Mouse (Mus musculus) heart, embryonic 16.5 days (tissue): ENCODE data around the gene Gm2056. TPM values are rescaled to one million over a fixed set of nuclear protein-coding genes. Genes with fewer than 3 reads are reported as not detected.

Experiments
- polyA plus RNA-seq: library from polyadenylated mRNA; unstranded; fragments of >200 nt; fragmentation: Nextera tagmentation; extraction: Ambion mirVana; gene quantifications from 2 replicates; pipeline ENCODE4 v1.2.1, GENCODE M21; 2015

Gene Gm2056
- polyA plus RNA-seq, 1 experiment from 2014 or later, result not detected

Other genes with a start within 250 kb of the Gm2056 start
- gene Gm21936, start 231.5 kb upstream of the Gm2056 start, polyA plus RNA-seq, result not detected in 2 replicates
- gene BB287469, start 210.4 kb upstream of the Gm2056 start, polyA plus RNA-seq, result not detected in 2 replicates
- not detected in 2 replicates for gene Gm2001, start 184.7 kb upstream of the Gm2056 start, polyA plus RNA-seq
- not detected in 2 replicates for gene Gm2016, start 152.9 kb upstream of the Gm2056 start, polyA plus RNA-seq
- not detected in 2 replicates for gene Gm2022, start 131.6 kb upstream of the Gm2056 start, polyA plus RNA-seq
- not detected in 2 replicates for gene Gm2035, start 107.1 kb upstream of the Gm2056 start, polyA plus RNA-seq
- not detected in 2 replicates for gene Gm2042, start 72.9 kb upstream of the Gm2056 start, polyA plus RNA-seq
- not detected in 2 replicates for gene Gm2075, start 15.2 kb upstream of the Gm2056 start, polyA plus RNA-seq
- gene Gm6803, start 8.2 kb upstream of the Gm2056 start, polyA plus RNA-seq, result not detected in 2 replicates
- not detected in 2 replicates for gene Gm16368, start 56.7 kb downstream of the Gm2056 start, polyA plus RNA-seq
- not detected in 2 replicates for gene Gm10436, start 155.1 kb downstream of the Gm2056 start, polyA plus RNA-seq
- not detected in 2 replicates for gene Gm8332, start 223.1 kb downstream of the Gm2056 start, polyA plus RNA-seq
- not detected in 2 replicates for gene Gm5662, start 247.5 kb downstream of the Gm2056 start, polyA plus RNA-seq